Mouse (Mus musculus): ENCODE data around the gene Igfbp2.

DNA sequence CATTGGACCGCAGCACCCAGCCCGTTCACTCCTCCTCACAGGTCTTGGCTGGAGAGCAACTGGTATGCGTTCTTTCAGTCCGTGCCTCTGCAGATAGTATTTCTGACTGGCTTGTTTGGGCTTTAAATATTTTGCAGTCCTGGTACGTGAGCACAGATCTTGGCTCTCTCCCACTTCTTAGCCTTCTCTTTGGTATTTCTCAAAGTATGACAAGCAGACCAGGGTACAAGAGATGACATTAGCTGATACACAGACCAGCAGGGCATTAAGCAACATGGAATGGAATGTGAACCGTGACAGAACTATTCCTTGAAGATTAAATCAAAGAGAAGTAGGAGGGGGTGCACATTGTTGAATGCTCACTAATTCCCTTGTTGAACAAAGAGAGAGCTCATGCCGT, 43.6 kb upstream of the Igfbp2 start:
- no peak for TF ChIP-seq POLR2A (IDR thresholded peaks at IDR 0.05; ENCODE audit: extremely low read depth, insufficient read depth, low read length)
- no peak for TF ChIP-seq CTCF (IDR thresholded peaks at IDR 0.05; ENCODE audit: extremely low read depth, insufficient read depth, low read length)
